Mouse (Mus musculus) brain, embryonic 18.5 days (tissue): ENCODE data around the gene Ddn.

Source experiments
- DNase-seq: peaks from one replicate; pipeline ENCODE4 v3.0.0-alpha.2; 2012; ENCODE audit warnings: low read depth, low spot score

Ddn gene

DNA sequence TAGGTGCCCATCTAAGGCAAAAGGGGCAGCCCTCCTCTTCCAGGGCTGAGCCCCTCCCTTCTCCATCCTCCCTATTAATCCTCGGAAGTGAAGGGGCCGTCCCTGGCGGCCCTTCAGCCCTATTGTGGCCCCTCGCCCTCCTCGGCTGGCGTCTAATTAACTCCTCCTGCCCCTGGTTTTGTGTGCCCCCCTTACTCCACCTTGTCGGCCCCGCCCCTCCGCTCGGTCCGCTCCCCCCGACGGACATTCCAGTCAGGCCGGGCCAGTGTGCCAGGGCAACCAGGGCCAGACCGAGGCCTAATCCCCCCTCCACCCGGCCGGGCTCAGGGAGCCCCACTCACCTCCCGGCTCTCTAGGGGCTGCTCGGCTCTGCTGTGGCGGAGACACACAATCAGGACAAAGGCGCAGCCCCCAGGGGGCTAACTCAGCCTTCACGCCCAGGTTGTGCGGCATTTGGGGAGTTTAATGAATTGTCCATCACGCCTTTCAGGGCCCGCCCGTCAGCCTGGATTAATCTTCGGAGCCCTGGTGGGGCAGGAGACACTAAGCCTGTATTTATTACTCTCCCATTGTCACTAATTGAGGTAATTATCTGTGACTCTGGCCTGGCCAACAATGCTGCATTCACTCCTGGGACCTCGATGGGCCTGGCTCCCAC lies 11.3 kb downstream of the Ddn start:
- DNase-seq = no peak

DNA sequence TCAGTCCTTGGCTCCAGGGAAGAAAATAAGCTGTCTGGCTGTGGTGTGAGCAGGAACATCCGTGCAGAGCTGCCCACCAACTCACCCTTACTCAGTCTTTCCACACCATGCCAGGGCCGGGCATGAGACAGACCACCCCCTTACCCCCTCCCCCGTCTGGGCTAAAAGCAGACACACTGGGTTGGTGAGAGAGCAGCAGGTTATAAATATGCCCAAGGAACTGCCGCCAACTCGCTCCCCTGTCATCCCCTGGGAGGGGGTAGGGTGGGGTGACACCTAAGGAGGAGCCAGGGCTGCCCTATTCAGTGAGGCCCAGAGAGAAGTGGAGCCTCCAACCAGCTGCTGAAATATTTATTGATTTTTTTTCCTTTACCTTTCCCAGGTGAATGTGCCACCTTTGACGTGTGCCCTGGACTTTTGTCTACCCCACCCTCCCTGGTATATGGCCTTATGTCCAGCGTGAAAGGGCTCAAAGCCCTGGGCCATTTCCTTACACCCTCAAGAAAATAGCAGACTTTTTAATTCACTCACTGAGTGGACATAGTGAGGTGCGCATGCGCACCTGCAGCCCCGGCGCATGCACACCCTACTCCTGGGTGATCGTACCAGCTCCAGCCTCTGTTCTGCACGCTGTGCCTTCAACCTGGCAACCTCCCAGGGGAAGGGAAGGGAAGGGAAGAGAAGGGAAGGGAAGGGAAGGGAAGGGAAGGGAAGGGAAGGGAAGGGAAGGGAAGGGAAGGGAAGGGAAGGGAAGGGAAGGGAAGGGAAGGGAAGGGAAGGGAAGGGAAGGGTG lies 12.3 kb downstream of the Ddn start:
- no peak for DNase-seq

DNA sequence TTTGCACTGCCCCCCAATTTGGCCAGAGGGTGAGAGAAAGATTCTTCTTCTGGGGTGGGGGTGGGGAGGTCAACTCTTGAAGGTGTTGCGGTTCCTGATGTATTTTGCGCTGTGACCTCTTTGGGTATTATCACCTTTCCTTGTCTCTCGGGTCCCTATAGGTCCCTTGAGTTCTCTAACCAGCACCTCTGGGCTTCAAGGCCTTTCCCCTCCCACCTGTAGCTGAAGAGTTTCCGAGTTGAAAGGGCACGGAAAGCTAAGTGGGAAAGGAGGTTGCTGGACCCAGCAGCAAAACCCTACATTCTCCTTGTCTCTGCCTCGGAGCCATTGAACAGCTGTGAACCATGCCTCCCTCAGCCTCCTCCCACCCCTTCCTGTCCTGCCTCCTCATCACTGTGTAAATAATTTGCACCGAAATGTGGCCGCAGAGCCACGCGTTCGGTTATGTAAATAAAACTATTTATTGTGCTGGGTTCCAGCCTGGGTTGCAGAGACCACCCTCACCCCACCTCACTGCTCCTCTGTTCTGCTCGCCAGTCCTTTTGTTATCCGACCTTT lies 16.1 kb downstream of the Ddn start:
- DNase-seq = no peak

DNA sequence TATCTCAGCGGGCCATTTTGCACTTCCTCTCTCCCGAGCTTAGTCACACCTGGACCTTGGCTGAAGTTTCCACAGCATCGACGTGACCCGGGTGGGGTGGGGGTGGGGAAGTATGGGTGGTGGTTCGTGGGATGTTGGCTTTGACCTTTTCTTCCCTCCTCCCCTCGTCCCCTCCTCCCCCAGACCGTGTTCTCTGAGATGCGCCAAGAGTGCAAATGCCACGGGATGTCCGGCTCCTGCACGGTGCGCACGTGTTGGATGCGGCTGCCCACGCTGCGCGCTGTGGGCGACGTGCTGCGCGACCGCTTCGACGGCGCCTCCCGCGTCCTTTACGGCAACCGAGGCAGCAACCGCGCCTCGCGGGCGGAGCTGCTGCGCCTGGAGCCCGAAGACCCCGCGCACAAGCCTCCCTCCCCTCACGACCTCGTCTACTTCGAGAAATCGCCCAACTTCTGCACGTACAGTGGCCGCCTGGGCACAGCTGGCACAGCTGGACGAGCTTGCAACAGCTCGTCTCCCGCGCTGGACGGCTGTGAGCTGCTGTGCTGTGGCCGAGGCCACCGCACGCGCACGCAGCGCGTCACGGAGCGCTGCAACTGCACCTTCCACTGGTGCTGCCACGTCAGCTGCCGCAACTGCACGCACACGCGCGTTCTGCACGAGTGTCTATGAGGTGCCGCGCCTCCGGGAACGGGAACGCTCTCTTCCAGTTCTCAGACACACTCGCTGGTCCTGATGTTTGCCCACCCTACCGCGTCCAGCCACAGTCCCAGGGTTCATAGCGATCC lies 16.9 kb downstream of the Ddn start:
- DNase-seq = no peak

DNA sequence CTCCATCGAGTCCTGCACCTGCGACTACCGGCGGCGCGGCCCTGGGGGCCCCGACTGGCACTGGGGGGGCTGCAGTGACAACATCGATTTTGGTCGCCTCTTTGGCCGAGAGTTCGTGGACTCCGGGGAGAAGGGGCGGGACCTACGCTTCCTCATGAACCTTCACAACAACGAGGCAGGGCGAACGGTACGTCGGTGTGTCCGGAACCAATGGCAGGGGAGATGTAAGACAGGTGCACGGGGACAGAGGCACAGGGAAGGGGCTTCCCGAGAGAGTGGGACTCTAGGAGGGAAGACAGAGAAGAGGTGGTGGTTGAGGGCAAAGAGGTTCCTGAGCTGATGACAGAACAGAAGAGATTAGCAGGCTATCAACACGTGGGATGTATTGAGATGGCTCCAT lies 17.5 kb downstream of the Ddn start:
- DNase-seq = no peak

DNA sequence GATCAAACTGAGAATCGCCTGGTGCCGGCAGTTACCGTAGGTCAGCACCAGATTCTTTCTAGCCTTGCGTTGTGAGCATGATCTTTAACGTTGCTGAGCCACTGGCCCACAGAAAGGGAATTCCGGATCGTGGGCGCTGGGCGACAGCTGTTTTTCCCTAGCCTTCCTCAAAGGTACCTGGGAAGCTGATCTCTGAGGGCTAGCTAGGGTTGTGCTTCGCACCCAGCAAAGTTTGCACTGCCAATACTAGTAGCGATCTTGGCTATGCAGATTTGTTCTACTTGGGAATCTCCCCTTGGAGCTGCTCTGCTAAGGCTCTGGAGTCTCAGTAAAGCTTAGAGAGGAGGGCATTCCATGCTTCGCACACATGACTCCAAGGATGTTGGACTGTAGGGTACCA lies 18.1 kb downstream of the Ddn start:
- no peak for DNase-seq

DNA sequence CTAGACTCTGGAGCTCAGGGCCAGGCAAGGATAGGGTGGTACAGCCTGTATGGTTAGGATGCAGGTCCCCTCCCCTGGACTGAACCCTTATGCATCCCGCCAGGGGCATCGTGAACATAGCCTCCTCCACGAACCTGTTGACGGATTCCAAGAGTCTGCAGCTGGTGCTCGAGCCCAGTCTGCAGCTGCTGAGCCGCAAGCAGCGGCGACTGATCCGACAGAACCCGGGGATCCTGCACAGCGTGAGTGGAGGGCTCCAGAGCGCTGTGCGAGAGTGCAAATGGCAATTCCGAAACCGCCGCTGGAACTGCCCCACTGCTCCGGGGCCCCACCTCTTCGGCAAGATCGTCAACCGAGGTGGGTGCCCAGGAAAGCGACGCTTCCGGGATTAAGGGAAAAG lies 18.5 kb downstream of the Ddn start:
- DNase-seq = no peak

DNA sequence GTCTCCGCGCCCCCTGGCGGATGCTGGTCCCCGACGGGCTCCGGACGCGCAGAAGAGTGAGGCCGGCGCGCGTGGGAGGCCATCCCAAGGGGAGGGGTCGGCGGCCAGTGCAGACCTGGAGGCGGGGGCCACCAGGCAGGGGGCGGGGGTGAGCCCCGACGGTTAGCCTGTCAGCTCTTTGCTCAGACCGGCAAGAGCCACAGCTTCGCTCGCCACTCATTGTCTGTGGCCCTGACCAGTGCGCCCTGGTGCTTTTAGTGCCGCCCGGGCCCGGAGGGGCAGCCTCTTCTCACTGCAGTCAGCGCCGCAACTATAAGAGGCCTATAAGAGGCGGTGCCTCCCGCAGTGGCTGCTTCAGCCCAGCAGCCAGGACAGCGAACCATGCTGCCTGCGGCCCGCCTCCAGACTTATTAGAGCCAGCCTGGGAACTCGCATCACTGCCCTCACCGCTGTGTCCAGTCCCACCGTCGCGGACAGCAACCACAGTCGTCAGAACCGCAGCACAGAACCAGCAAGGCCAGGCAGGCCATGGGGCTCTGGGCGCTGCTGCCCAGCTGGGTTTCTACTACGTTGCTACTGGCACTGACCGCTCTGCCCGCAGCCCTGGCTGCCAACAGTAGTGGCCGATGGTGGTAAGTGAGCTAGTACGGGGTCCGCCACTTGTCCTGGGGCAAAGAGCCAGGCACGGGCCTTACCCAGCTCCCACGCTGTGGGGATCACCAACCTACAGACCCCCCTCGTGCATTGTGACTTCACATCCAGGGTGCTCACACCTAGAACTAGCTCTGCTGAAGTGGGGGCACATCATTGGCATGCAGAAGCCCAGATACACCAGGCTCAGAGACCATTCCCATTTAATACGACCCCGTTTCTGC lies 19.4 kb downstream of the Ddn start, which contains the start of gene Wnt1:
Gene Wnt1 (plus strand): TSS at position 197 of the 875 bp plus-strand sequence.
- no peak for DNase-seq

DNA sequence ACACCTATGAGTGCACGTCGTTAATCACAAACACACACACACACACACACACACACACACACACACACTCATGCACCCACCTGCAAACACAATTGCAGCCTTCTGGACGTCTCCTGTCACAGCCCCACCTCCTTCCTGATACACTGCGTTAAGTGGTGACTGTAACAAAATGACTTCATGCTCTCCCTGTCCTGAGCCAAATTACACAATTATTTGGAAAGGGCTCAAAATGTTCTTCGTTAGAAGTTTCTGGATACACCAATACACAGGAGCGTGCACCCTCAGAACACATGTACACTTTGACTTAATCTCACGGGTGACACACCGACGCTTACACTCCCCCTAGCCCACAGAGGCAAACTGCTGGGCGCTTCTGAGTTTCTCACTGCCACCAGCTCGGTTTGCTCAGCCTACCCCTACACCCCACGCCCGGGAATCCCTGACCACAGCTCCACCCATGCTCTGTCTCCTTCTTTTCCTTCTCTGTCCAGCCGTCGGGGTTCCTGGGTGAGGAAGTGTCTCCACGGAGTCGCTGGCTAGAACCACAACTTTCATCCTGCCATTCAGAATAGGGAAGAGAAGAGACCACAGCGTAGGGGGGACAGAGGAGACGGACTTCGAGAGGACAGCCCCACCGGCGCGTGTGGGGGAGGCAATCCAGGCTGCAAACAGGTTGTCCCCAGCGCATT lies 20.2 kb downstream of the Ddn start:
- no peak for DNase-seq

DNA sequence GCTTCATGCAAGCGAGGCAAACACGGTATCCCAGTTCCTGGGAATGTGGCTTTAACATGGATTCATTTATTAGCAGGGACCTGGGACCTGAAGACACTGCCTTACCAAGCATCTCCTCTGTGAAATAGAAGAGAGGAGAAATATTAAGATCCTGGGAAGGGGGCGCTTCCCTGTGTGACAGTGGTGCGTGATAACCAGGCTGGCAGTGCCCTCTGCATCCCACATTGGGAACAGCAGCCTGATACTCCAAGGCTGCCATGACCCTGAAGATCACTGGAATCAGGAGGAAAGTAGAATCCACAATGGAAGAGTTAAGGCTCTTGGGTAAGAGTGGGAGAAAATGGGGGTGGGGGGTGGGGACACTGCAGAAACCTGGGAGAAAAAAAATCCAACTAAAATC lies 21.4 kb downstream of the Ddn start:
- no peak for DNase-seq

DNA sequence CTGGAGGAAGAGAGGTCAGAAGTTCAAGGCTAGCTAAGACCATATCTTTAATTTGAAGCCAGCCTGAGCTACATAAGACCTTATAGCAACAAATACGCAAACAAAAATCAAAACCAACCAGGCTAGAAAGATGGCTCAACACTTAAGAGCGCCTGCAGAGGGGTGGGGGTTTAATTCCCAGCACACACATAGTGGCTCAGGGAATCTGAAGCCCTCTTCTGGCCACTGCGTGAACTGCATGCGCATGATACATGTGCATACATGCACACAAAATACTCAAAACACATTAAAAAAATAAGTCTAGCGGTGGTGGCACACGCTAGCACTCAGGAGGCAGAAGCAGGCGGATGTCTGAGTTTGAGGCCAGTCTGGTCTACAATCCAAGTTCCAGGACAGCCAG lies 23.5 kb downstream of the Ddn start:
- DNase-seq = no peak

DNA sequence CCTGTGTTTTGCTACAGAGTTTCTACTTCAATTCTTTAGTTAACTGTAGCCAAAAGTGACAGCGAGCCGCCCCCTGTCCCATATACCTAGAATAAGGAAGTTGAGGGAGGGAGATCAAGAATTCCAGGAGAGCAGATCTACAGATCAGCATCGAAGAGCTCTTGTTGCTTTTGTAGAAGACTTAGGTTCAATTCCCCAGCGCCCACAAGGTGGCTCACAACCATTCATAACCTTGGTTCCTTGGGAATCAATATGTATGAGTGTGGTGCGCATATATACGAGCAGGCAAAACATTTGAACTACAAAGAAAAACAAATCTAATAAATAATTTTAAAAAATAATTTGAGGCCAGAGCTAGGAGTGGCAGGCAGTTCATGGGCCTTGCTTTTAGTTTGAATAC lies 28.1 kb downstream of the Ddn start:
- no peak for DNase-seq

DNA sequence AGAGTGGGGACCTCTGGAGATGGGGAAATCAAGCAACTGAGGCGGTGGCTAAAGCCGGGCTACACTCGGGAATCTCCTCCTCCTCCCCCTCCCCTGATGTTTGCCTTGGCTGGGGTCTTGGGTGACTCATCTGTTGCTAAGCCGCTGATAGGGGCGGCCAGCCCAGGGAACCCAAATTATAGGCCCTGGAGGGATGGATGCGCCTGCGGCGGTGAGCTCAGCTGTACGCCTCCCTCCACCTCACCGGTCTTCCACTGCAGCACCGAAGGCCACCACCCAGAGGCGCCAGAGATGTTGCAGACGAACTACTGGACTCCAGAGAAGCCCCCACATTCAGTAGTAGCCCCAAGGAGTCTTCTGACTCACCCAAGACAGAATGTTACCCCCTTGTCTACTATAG lies 28.7 kb downstream of the Ddn start:
- DNase-seq = no peak

DNA sequence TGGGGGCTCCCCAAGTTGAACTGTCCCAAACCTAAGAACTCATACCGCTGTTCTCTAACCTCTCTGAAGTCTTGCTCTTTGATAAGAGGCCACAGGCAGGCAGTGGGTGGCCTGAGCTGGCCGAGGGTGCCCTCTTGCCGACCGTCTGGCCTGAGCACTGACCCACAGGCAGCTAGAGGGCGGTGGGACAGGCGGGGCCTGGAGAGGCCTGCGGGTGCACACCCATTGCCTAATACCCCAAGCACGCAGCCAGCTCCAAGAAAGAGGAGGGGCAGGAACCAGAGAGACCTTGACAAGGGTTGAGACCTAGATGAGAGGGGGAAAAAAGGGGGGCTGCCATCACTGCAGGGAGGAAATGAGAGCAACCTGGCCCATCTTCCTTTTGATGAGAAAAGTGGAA lies 29.2 kb downstream of the Ddn start:
- DNase-seq = no peak

DNA sequence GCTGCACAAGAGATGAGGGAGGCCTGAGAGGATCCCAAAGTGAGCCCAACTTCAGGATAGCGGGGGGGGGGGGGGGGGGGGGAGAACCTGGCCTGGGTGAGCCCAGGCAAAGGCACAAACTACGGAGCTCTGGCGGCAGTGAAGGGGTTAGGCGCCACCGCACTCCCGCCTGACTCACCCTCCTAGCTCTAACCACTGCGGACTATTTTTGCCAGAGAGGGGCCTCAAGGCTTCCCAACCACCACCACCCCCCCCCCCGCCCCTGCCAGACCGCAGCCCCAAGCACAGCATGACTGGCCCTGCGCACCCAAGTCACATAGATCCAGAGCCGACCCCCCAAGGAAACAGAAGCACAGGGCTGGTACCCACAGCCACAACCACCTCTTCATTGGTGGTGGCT lies 30.5 kb downstream of the Ddn start:
- DNase-seq = no peak

DNA sequence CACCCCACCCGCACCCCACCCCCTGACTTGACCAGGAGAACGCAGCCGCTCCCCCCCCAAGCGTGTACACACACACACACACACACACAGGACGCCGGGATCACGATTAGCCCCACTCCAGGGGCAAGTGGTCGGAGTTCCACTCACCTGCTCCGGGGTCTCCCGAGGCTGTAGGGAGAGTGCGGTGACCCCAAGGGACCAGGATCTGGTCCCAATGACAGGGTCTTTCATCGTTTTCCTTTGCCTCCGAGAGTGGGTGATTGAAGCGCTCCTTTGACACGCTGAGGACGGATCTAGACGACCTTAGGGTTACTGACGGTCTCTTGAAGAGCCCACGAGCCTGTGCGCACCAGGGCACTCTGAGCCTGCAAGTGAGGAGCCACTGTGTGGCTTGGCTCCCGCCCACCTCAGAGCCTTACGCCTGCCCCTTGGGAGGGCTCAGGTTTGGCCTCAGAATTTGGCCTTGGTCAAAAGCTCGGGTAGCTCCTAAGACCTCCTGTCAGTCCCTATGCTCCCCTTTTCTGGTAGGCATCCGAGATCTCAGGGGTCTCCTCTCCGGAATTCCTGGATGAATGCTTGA lies 31.0 kb downstream of the Ddn start:
- DNase-seq = no peak

DNA sequence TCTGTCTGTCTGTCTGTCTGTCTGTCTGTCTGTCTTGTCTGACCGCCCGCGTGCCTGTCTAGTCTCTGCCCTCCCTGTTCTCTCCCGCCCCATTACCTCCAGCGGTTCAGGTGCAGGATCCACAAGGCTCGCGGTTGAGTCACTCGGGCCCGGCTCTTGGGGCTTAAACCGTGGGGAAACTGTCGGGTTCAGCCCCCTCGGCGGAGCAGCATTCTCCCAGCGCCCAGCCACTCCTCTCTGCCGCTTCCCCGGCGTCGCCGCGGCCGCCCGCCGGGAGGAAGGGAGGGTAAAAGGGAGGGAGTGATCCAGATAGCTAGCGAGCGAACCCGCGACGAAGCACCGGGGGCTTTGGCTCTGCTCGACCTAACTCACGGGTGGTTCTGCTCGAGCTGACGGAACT lies 31.5 kb downstream of the Ddn start, which contains the start of gene Wnt10b:
Gene Wnt10b (minus strand): TSS at position 389 of the 400 bp plus-strand sequence.
- DNase-seq = no peak

DNA sequence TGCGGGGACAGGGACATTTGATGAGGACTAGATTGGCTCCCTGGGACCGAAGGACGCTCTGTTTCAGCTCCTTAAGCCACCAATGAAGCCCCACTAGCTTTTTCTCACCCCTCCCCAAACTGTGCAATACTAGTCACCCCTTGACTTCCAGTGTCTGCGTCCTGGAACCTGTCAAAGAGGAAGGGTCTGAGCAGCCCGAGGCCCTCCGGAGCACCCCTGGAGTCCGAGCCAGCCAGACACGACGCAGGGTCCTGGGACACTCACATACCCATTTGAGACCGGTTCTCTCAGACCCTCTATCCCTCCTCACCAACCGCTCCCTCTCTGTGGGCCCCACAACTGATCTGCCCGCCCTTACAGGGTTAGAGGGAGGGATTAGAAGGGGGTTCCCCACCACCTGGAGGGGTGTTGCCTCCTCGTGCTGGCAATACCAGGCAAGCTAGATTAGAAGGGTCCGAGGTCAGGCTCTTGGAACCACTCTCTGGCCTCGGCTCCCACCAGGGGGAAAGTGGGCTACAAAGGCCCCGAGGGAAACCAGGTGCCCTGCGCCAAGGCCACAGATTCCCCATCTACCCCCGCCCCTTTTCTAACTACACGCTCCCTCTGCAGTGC lies 32.2 kb downstream of the Ddn start:
- DNase-seq = no peak

DNA sequence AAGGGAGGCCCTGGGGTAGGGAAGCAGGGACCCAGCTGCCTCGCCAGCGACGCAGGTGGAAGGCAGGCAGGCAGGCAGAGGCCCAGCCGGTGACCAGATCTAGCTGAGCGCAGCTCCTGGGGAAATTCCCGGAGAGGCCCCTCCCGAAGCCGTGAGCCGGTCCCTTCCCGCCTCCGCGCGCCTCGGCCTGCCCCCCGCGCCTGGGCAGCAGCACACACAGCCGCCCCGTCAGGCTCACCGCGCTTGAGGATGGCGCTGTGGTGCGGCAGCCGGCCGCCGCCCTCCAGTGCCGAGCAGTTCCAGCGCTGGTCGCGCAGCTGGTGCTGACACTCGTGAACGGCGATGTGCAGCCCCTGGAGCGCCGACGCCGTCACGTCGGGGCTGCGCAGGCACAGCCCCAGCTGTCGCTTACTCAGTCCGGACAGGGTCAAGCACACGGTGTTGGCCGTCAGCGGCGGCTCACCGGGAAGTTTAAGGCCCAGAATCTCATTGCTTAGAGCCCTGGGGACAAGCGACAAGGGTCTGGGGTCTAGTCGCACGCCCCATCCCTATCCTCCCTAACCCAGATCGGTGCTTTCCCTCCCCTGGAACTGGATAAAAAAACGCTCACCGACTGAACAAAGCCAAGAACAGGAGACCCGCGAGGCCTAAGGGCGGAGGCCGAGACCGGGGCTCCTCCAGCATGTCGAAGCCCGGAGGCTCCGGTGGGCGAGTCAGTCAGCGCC lies 32.8 kb downstream of the Ddn start:
- no peak for DNase-seq
